9 mouse cellular contexts compared by ENCODE assay signal in the genomic region with DNA sequence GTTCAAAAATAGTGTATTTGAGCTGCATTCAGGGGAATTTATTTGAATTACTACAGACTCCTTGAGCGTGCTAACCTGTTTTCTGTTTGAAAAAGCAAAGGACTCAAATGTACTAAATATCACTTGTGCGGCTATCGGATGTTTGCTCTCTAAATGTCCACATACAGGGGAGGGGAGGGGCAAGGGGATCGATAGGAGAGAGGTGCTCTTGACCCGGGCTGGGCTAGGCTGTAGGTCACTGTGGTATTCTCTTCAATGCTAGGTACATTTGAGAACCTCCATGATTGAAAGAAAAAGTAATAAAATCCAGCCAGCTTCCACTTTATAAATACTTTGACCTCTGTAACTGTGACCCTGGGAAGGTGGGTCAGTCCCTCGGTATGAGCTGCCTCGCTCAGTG. TPM values are rescaled to one million over a fixed set of nuclear protein-coding genes. Genes with fewer than 3 reads are reported as not detected.
DNase-seq lines count a peak whose midpoint lies in the region; ATAC-seq and TF ChIP-seq lines count a peak whose summit lies in the region.
"Had no signal": no experiment of that assay in that cellular context is flagged by ENCODE, and none has a peak within 500 bp of the region (broad histone marks: within the 10 kb centered on the region; RNA-seq: fewer than 3 reads in every experiment).

No protein-coding gene starts in this region.

- no peaks in the 10 kb centered on the region for H3K36me3 ChIP-seq in neural tube, embryonic 11.5 days (ENCODE audit: control insufficient read depth, insufficient read depth, low read length)
- H3K36me3 ChIP-seq in hindbrain, embryonic 13.5 days: no peaks in the 10 kb centered on the region; the same call in 1 of the 2 replicates
- no peaks in the 10 kb centered on the region for H3K36me3 ChIP-seq in liver, embryonic 16.5 days (ENCODE audit: control insufficient read depth, insufficient read depth)
- H3K36me3 ChIP-seq in stomach, postnatal 0 days (ENCODE audit: control insufficient read depth, insufficient read depth, low read length): no peaks in the 10 kb centered on the region

- no peaks in the 10 kb centered on the region for H3K9me3 ChIP-seq in neural tube, embryonic 11.5 days (ENCODE audit: control insufficient read depth, low read length)
- no peaks in the 10 kb centered on the region for H3K9me3 ChIP-seq in hindbrain, embryonic 13.5 days
- no peaks in the 10 kb centered on the region for H3K9me3 ChIP-seq in liver, embryonic 16.5 days (replicated peaks; ENCODE audit: control insufficient read depth, low read length)
- H3K9me3 ChIP-seq in stomach, postnatal 0 days (ENCODE audit: control insufficient read depth, low read length): no peaks in the 10 kb centered on the region

- no peak overlapping the region for H3K4me3 ChIP-seq in neural tube, embryonic 11.5 days (ENCODE audit: low read depth, low read length)
- no peak overlapping the region for H3K4me3 ChIP-seq in hindbrain, embryonic 13.5 days
- H3K4me3 ChIP-seq in liver, embryonic 16.5 days (ENCODE audit: low read depth, low read length): no peak overlapping the region
- no peak overlapping the region for H3K4me3 ChIP-seq in stomach, postnatal 0 days (ENCODE audit: low read depth, low read length)

- DNase-seq in neural tube, embryonic 11.5 days (ENCODE audit: low spot score): no peak
- no peak for DNase-seq in neural tube, embryonic 10.5 days (ENCODE audit: extremely low spot score, low spot score)
- no peak for DNase-seq in stomach, postnatal 0 days (ENCODE audit: low spot score)
- DNase-seq in layer of hippocampus, adult 9-11 months: no peak
- no peak for DNase-seq in yolk sac, embryonic 10.5 days (ENCODE audit: low spot score)
- DNase-seq in heart, postnatal 4 days: no peak
- DNase-seq: heart, adult 11 months had no signal

- no peak for TF ChIP-seq CTCF in stomach, postnatal 0 days (IDR thresholded peaks at IDR 0.05; ENCODE audit: low read depth)

- no peak for TF ChIP-seq EP300 in stomach, postnatal 0 days (optimal IDR thresholded peaks at IDR 0.05)

- peaks cover 37% of the 10 kb centered on the region for H3K4me1 ChIP-seq in neural tube, embryonic 11.5 days (ENCODE audit: control insufficient read depth, insufficient read depth, low read length)
- peaks cover 59% of the 10 kb centered on the region for H3K4me1 ChIP-seq in hindbrain, embryonic 13.5 days (replicated peaks)
- H3K4me1 ChIP-seq in liver, embryonic 16.5 days (ENCODE audit: control insufficient read depth, low read depth, low read length): no peaks in the 10 kb centered on the region
- H3K4me1 ChIP-seq in stomach, postnatal 0 days (replicated peaks; ENCODE audit: control insufficient read depth, insufficient read depth): no peaks in the 10 kb centered on the region

- H3K9ac ChIP-seq in neural tube, embryonic 11.5 days (ENCODE audit: low read length): no peak overlapping the region
- 0 out of 2 replicates have a peak overlapping the region, but pooled peaks have one; percentile 56 for H3K9ac ChIP-seq in hindbrain, embryonic 13.5 days
- H3K9ac ChIP-seq in liver, embryonic 16.5 days (ENCODE audit: low read depth, low read length): no peak overlapping the region
- H3K9ac ChIP-seq in stomach, postnatal 0 days (ENCODE audit: low read length): no peak overlapping the region

- no peaks in the 10 kb centered on the region for H3K27me3 ChIP-seq in neural tube, embryonic 11.5 days (ENCODE audit: control insufficient read depth, insufficient read depth, low read length)
- no peaks in the 10 kb centered on the region for H3K27me3 ChIP-seq in hindbrain, embryonic 13.5 days
- H3K27me3 ChIP-seq in liver, embryonic 16.5 days (ENCODE audit: control insufficient read depth, insufficient read depth, low read depth, low read length): no peaks in the 10 kb centered on the region
- no peaks in the 10 kb centered on the region for H3K27me3 ChIP-seq in stomach, postnatal 0 days (ENCODE audit: control insufficient read depth, insufficient read depth, low read length)

- WGBS in neural tube, embryonic 11.5 days: 39% methylated on average over 7 of the region's 7 CpGs
- 53% methylated on average over 7 of the region's 7 CpGs for WGBS in hindbrain, embryonic 13.5 days
- WGBS in liver, embryonic 16.5 days (ENCODE audit: insufficient replicate concordance): 60% methylated on average over 7 of the region's 7 CpGs
- WGBS in stomach, postnatal 0 days: 51% methylated on average over 7 of the region's 7 CpGs

- peak; percentile 14; the same call in 1 of the 2 replicates for ATAC-seq in neural tube, embryonic 11.5 days (ENCODE audit: insufficient read depth, low FRiP score, low TSS enrichment)
- ATAC-seq in hindbrain, embryonic 13.5 days (ENCODE audit: low FRiP score): no peak
- ATAC-seq in liver, embryonic 16.5 days (ENCODE audit: low read depth): peak; percentile 54; the same call in 1 of the 2 replicates
- no peak for ATAC-seq in stomach, postnatal 0 days (ENCODE audit: low FRiP score, low TSS enrichment)

- 0 out of 2 replicates have a peak overlapping the region, but pooled peaks have one; percentile 51 for H3K27ac ChIP-seq in neural tube, embryonic 11.5 days (ENCODE audit: low read depth, low read length)
- H3K27ac ChIP-seq in hindbrain, embryonic 13.5 days: peak overlapping the region; percentile 87
- H3K27ac ChIP-seq in liver, embryonic 16.5 days (ENCODE audit: low read length): no peak overlapping the region
- 0 out of 2 replicates have a peak overlapping the region, but pooled peaks have one; percentile 18 for H3K27ac ChIP-seq in stomach, postnatal 0 days (replicated peaks)

- peak overlapping the region; percentile 39 for H3K4me2 ChIP-seq in neural tube, embryonic 11.5 days (ENCODE audit: low read depth)
- peak overlapping the region; percentile 51 for H3K4me2 ChIP-seq in hindbrain, embryonic 13.5 days
- H3K4me2 ChIP-seq in liver, embryonic 16.5 days (ENCODE audit: low read depth, low read length): no peak overlapping the region
- H3K4me2 ChIP-seq in stomach, postnatal 0 days (replicated peaks; ENCODE audit: low read depth): peak overlapping the region; percentile 49

RNA-seq across cellular contexts. Expression of a gene that starts 33.1 kb away (rescaled TPM):
- 26.8 and 29.6 TPM in 2 replicates for polyA plus RNA-seq in neural tube, embryonic 11.5 days (2014; fragmentation: Nextera tagmentation; extraction: Ambion mirVana)
- polyA plus RNA-seq in hindbrain, embryonic 13.5 days (2015; fragmentation: Nextera tagmentation; extraction: Ambion mirVana): 50.9 TPM in 2 replicates
- polyA plus RNA-seq in liver, embryonic 16.5 days (2015; fragmentation: Nextera tagmentation; extraction: Ambion mirVana): 0.05 and 0.21 TPM in 2 replicates
- polyA plus RNA-seq in stomach, postnatal 0 days (2015; fragmentation: Nextera tagmentation; extraction: Ambion mirVana): 1.8 and 2.2 TPM in 2 replicates
- 1 to 10 TPM; 4.9 to 5.4 TPM for total RNA-seq in heart, postnatal 4 days (2021)

Comparison
In these comparisons a context has a peak if more than half of its experiments do, and no peak if none do; other contexts are left out.
1. ATAC-seq: peak in neural tube, embryonic 11.5 days (single experiment) and liver, embryonic 16.5 days (single experiment); none in hindbrain, embryonic 13.5 days (single experiment) and stomach, postnatal 0 days (single experiment).